Mouse (Mus musculus): ENCODE data around the gene Npcd.

DNA sequence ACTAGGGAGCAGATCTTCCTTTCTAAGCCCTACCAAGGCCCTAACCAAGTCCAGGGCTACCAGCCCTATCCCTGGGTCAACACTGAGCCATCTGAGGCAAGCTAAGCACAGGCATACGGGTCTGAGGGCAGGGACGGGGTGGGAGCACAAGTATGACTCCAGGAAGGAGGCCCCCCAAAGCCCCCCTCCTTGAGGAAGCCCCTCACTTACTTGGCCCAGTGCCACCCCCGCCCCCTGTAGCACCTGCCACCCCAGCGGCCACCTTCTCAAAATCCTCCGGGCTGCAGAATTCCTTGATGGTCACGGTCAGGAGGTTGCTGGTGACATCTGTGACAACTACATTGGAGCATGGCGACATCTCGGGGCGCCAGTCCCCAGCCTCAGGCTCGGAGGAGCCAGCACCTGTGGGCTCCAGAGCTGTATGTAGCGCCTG lies 6.2 kb downstream of the Npcd start:
- TF ChIP-seq CTCF (IDR thresholded peaks at IDR 0.05; ENCODE audit: insufficient read depth, low read length): no peak
- no peak for TF ChIP-seq POLR2A (IDR thresholded peaks at IDR 0.05; ENCODE audit: borderline replicate concordance, extremely low read depth, low read depth, low read length)

All from lung, adult 2 months (tissue).